Mouse (Mus musculus) thymus, adult 2 months (tissue): ENCODE data around the gene Fam168a. TPM values are rescaled to one million over a fixed set of nuclear protein-coding genes. Genes with fewer than 3 reads are reported as not detected.

Experiments
- DNase-seq: peaks from one replicate; pipeline ENCODE4 v3.0.0; 2021
- H3K27ac ChIP-seq: fragments of 200-500 bp; 2 replicates; pipeline ENCODE4 v1.5.1; 2012; ENCODE audit warnings: low read length, control low read depth; ENCODE audit not compliant: control insufficient read depth, insufficient read depth
- H3K27me3 ChIP-seq: fragments of 200-500 bp; 2 replicates; pipeline ENCODE4 v1.6.1; 2012; ENCODE audit warnings: mild to moderate bottlenecking, low read length, moderate library complexity, mixed read lengths; ENCODE audit not compliant: control insufficient read depth, insufficient read depth
- H3K36me3 ChIP-seq: fragments of 200-500 bp; 2 replicates; pipeline ENCODE4 v1.6.1; 2012; ENCODE audit warnings: mild to moderate bottlenecking, low read length, moderate library complexity; ENCODE audit not compliant: control insufficient read depth, insufficient read depth
- H3K4me1 ChIP-seq: fragments of 200-500 bp; replicated peaks from 2 replicates; pipeline ENCODE4 v1.6.1; 2012; ENCODE audit warnings: low read length; ENCODE audit not compliant: control insufficient read depth, insufficient read depth
- H3K4me3 ChIP-seq: fragments of 200-500 bp; 2 replicates; pipeline ENCODE4 v1.5.1; 2012; ENCODE audit warnings: mild to moderate bottlenecking, low read length, control low read depth, moderate library complexity; ENCODE audit not compliant: control insufficient read depth, insufficient read depth
- CTCF ChIP-seq: fragments of 200-500 bp; IDR thresholded peaks from 2 replicates; pipeline ENCODE4 v1.5.1; 2012; ENCODE audit warnings: mild to moderate bottlenecking, control low read depth, low read length, moderate library complexity, borderline replicate concordance; ENCODE audit not compliant: control insufficient read depth, poor library complexity, insufficient read depth; ENCODE audit errors: extremely low read depth
- POLR2A ChIP-seq: fragments of 200-500 bp; IDR thresholded peaks from 2 replicates; pipeline ENCODE4 v1.6.1; 2012; ENCODE audit warnings: mild to moderate bottlenecking, low read length, control low read depth, moderate library complexity; ENCODE audit not compliant: control insufficient read depth, poor library complexity, insufficient read depth; ENCODE audit errors: extremely low read depth
- WGBS: fragments of 180-500 bp; shearing (Covaris S2); methylation state at CpG from one replicate; pipeline ENCODE4 v1.1.7; 2018; 5-methylcytosine and 5-hydroxymethylcytosine counted together
- polyA plus RNA-seq: library from polyadenylated mRNA; depleted of rRNA; stranded (reverse); fragments of >200 nt; gene quantifications from 2 replicates; pipeline ENCODE4 v1.2.3, GENCODE M21; 2012

Fam168a gene
- polyA plus RNA-seq, 1 experiment, result 144 TPM

GRCm38 (mm10) chr7:100867561-100867960, 161.1 kb downstream of the Fam168a start:
- no peaks in the 10 kb centered on the region for H3K4me1 ChIP-seq
- H3K36me3 ChIP-seq, result no peaks in the 10 kb centered on the region
- H3K4me3 ChIP-seq, result no peak overlapping the region
- TF ChIP-seq CTCF (no peak), POLR2A (no peak)
- H3K27ac ChIP-seq, result no peak overlapping the region
- DNase-seq, result no peak
- 84% methylated on average over 2 of the region's 2 CpGs for WGBS
- no peaks in the 10 kb centered on the region for H3K27me3 ChIP-seq

GRCm38 (mm10) chr7:100868551-100868950, 162.1 kb downstream of the Fam168a start:
- Histone ChIP-seq H3K4me3 (no peak overlapping the region), H3K27me3 (no peaks in the 10 kb centered on the region)
- no peak for DNase-seq

GRCm38 (mm10) chr7:100869877-100870629, 163.6 kb downstream of the Fam168a start:
- H3K4me1 ChIP-seq, result no peaks in the 10 kb centered on the region
- H3K27me3 ChIP-seq, result no peaks in the 10 kb centered on the region
- TF ChIP-seq POLR2A (no peak), CTCF (no peak)
- no peak overlapping the region for H3K27ac ChIP-seq
- DNase-seq, result no peak
- no peaks in the 10 kb centered on the region for H3K36me3 ChIP-seq
- 92% methylated on average over 8 of the region's 8 CpGs for whole genome bisulfite sequencing
- no peak overlapping the region for H3K4me3 ChIP-seq

More at GRCm38 (mm10) chr7:100868551-100868950, 162.1 kb downstream of the Fam168a start:
- Histone ChIP-seq H3K36me3 (no peaks in the 10 kb centered on the region), H3K27ac (no peak overlapping the region), H3K4me1 (no peaks in the 10 kb centered on the region)
- no peak for TF ChIP-seq POLR2A
- no peak for TF ChIP-seq CTCF
- WGBS, result 54% methylated on average over 4 of the region's 4 CpGs

- H3K27me3 ChIP-seq, result no peaks in the 10 kb centered on the region
- no peaks in the 10 kb centered on the region for H3K36me3 ChIP-seq
- peaks cover 4% of the 10 kb centered on the region; the same call in 1 of the 2 replicates for H3K4me1 ChIP-seq
- no peak for DNase-seq
- no peak overlapping the region for H3K27ac ChIP-seq
- no peak overlapping the region for H3K4me3 ChIP-seq
- WGBS, result 95% methylated on average over 4 of the region's 4 CpGs
- TF ChIP-seq CTCF, result no peak
- no peak for TF ChIP-seq POLR2A
Observed at GRCm38 (mm10) chr7:100871355-100871754, 164.9 kb downstream of the Fam168a start.

- H3K27ac ChIP-seq, result no peak overlapping the region
- DNase-seq, result no peak
- peaks cover 4% of the 10 kb centered on the region; the same call in 1 of the 2 replicates for H3K4me1 ChIP-seq
- no peak overlapping the region for H3K4me3 ChIP-seq
- H3K27me3 ChIP-seq, result no peaks in the 10 kb centered on the region
- no peaks in the 10 kb centered on the region for H3K36me3 ChIP-seq
- WGBS, result 93% methylated on average over 5 of the region's 5 CpGs
- TF ChIP-seq POLR2A, result no peak
- no peak for TF ChIP-seq CTCF
Observed at GRCm38 (mm10) chr7:100871892-100872291, 165.5 kb downstream of the Fam168a start.

GRCm38 (mm10) chr7:100873197-100873596, 166.8 kb downstream of the Fam168a start:
- WGBS, result 98% methylated on average over 13 of the region's 13 CpGs
- no peak overlapping the region for H3K27ac ChIP-seq
- no peaks in the 10 kb centered on the region for H3K27me3 ChIP-seq
- no peaks in the 10 kb centered on the region for H3K36me3 ChIP-seq
- DNase-seq, result no peak
- H3K4me3 ChIP-seq, result no peak overlapping the region
- H3K4me1 ChIP-seq, result peaks cover 4% of the 10 kb centered on the region; the same call in 1 of the 2 replicates
- no peak for TF ChIP-seq CTCF
- no peak for TF ChIP-seq POLR2A

GRCm38 (mm10) chr7:100875822-100876221, 169.4 kb downstream of the Fam168a start:
- H3K27me3 ChIP-seq, result no peaks in the 10 kb centered on the region
- no peak for DNase-seq
- peaks cover 5% of the 10 kb centered on the region; the same call in 1 of the 2 replicates for H3K4me1 ChIP-seq
- TF ChIP-seq CTCF, result no peak
- no peak for TF ChIP-seq POLR2A
- peak overlapping the region; percentile 5; the same call in 1 of the 2 replicates for H3K27ac ChIP-seq
- H3K4me3 ChIP-seq, result no peak overlapping the region
- no peaks in the 10 kb centered on the region for H3K36me3 ChIP-seq
- WGBS, result 24% methylated on average over 1 of the region's 1 CpGs
